8 mouse cellular contexts compared by ENCODE assay signal in the genomic region with DNA sequence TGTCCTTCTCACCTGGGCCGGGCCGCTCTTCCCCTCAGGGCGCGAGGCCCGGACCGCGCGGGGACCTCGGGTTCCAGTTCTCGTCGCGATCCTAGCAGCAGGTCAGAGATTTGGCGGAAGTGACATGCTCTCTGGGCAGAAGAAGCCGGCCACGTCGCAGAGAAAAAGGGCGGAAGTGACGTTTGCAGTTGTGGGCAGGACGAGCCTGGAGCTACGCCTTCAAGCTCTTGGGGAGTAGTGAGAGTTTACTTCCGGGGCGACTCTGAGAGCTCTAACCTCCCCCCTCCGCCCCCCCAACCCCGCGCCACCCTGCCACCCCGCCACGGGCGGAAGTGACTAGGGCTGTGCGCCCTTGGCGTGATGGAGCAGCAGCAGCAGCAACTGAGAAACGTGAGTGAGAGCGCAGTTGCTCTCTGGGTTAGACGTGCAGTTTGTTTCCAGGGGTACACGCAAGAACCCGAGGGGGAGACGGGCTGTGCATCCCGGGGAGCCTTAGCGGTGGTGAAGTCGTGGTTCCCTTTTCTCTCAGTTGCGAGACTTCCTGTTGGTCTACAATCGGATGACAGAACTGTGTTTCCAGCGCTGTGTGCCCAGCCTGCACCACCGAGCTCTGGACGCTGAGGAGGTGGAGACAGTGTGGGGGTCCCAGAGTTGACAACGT. TPM values are rescaled to one million over a fixed set of nuclear protein-coding genes. Genes with fewer than 3 reads are reported as not detected.
DNase-seq lines count a peak whose midpoint lies in the region; ATAC-seq lines count a peak whose summit lies in the region.

A gene (minus strand): TSS at position 184 of the 661 bp plus-strand sequence.
A gene (plus strand): TSS at position 320 of the 661 bp plus-strand sequence.

- H3K27me3 ChIP-seq in lung, embryonic 16.5 days (ENCODE audit: control insufficient read depth, insufficient read depth, low read depth, low read length) = no peaks in the 10 kb centered on the region

- no peaks in the 10 kb centered on the region for H3K9me3 ChIP-seq in lung, embryonic 16.5 days (ENCODE audit: control insufficient read depth, low read length)

- peak within 1 kb of the TSS; percentile 97 for H3K4me2 ChIP-seq in lung, embryonic 16.5 days (ENCODE audit: low read depth, low read length)

- peak within 1 kb of the TSS; percentile 80 for H3K9ac ChIP-seq in lung, embryonic 16.5 days (ENCODE audit: low read length)

- H3K27ac ChIP-seq in lung, embryonic 16.5 days (ENCODE audit: low read length) = peak within 1 kb of the TSS; percentile 95

- ATAC-seq in hematopoietic stem cell, adult 5-6 weeks (replicated peaks in 1 of 2; ENCODE audit: insufficient read depth in 1 of 2, low FRiP score in 2 of 2, low TSS enrichment in 1 of 2, low read depth in 1 of 2, poor library complexity in 2 of 2, severe bottlenecking in 2 of 2) = peak; percentile 91 to 93
- ATAC-seq in lung, embryonic 16.5 days (ENCODE audit: low read depth) = peak; percentile 96

- peak within 1 kb of the TSS; percentile 58 for H3K4me3 ChIP-seq in lung, embryonic 16.5 days (ENCODE audit: low read length)

- WGBS in lung, embryonic 16.5 days = under 1% methylated on average over 45 of the region's 45 CpGs

- peak; percentile 96 for DNase-seq in MEL-GATA-1-ER (ENCODE audit: extremely low read depth, low read depth)
- DNase-seq in cerebellum, adult 8-10 months = peak; percentile 95
- peak; percentile 97 for DNase-seq in forelimb bud, embryonic 11.5 days (ENCODE audit: low read depth, low spot score)
- peak; percentile 92 for DNase-seq in layer of hippocampus, adult 9-10 months (ENCODE audit: low spot score)
- peak; percentile 83 for DNase-seq in ovary, postnatal 10 days (ENCODE audit: low spot score)
- DNase-seq in thymus, postnatal 10 days (ENCODE audit: low spot score in 2 of 2) = peak; percentile 96

- H3K4me1 ChIP-seq in lung, embryonic 16.5 days (replicated peaks; ENCODE audit: control insufficient read depth, insufficient read depth, low read length) = peaks cover 21% of the 10 kb centered on the region

- peaks cover 14% of the 10 kb centered on the region for H3K36me3 ChIP-seq in lung, embryonic 16.5 days (ENCODE audit: control insufficient read depth, insufficient read depth, low read length)

RNA-seq across cellular contexts. Expression of the first gene that starts in this region (rescaled TPM):
- total RNA-seq in hematopoietic stem cell, adult 5-6 weeks (2017) = 25.1 and 50.5 TPM in 2 replicates
- polyA plus RNA-seq in lung, embryonic 16.5 days (2015; fragmentation: Nextera tagmentation; extraction: Ambion mirVana) = 78.0 and 81.5 TPM in 2 replicates

RNA-seq across cellular contexts. Expression of the second gene that starts in this region (rescaled TPM):
- total RNA-seq in hematopoietic stem cell, adult 5-6 weeks (2017) = 1.2 and 4.6 TPM in 2 replicates
- 24.9 and 35.7 TPM in 2 replicates for polyA plus RNA-seq in lung, embryonic 16.5 days (2015; fragmentation: Nextera tagmentation; extraction: Ambion mirVana)

Comparison
In these comparisons a context has a peak if more than half of its experiments do, and no peak if none do; other contexts are left out.
1. Peak in every context shown above with its lines: DNase-seq, ATAC-seq, H3K4me3 ChIP-seq and H3K27ac ChIP-seq.